Mouse (Mus musculus) central nervous system, embryonic 14 days (tissue): Measurements from ENCODE around the gene Rraga. TPM values are rescaled to one million over a fixed set of nuclear protein-coding genes. Genes with fewer than 3 reads are reported as not detected.

Source experiments
- polyA plus RNA-seq: library from polyadenylated mRNA; depleted of rRNA; stranded (reverse); fragments of >200 nt; gene quantifications from 2 replicates; pipeline ENCODE4 v1.2.3, GENCODE M21; 2012; rRNA removed

The Rraga gene
- 123 and 129 TPM in 2 replicates for polyA plus RNA-seq

GRCm38 (mm10) chr4:86575283-86575983, at the start of gene Rraga:
TSS of gene Rraga (plus strand) at chr4:86575668.

GRCm38 (mm10) chr4:86558228-86558627, 17.2 kb upstream of the Rraga start, which contains the start of gene Saxo1:
TSS of gene Saxo1 (minus strand) at chr4:86558328.

GRCm38 (mm10) chr4:86611524-86612288, 36.2 kb downstream of the Rraga start, which contains the start of gene Haus6:
TSS of gene Haus6 (minus strand) at chr4:86612055.

Other genes with a start within 250 kb of the Rraga start
- 0.02 TPM in 1 of 2 replicates, not detected in the other for gene Saxo1, start 17.3 kb upstream of the Rraga start, polyA plus RNA-seq
- gene Haus6, start 36.4 kb downstream of the Rraga start, polyA plus RNA-seq = 7.7 and 8.8 TPM in 2 replicates
- 49.6 and 54.2 TPM in 2 replicates for gene Plin2, start 94.4 kb downstream of the Rraga start, polyA plus RNA-seq
- 7.3 and 7.7 TPM in 2 replicates for gene Dennd4c, start 172.9 kb downstream of the Rraga start, polyA plus RNA-seq